Mouse (Mus musculus) mature B cell (primary cell): ENCODE measurements around the gene Ccr4.

Experiments used
- in situ Hi-C: fragments of 300-500 bp; cut with MboI; formaldehyde crosslinking; loops from 2 replicates; pipeline ENCODE4 v1.14.3; 2019

Gene Ccr4

DNA sequence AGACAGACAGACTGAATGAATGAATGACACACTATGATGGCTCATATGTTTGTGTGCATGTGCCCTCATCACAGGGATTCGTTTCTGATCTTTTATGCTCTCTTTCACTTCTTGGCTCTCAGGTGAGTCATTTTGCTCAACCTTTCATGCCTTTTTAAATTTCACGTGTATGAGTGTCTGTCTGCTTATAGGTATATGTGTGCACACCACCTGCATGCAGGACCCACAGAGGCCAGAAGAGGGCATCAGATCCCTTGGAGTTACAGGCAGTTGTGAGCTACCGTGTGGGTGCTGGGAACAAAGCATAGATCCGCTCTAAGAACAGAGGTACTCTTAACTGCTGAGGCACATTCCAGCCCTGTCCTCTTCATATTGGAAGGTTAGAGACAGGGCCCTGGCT lies 36.0 kb downstream of the Ccr4 start:
- in situ Hi-C loops, result no loop called here

DNA sequence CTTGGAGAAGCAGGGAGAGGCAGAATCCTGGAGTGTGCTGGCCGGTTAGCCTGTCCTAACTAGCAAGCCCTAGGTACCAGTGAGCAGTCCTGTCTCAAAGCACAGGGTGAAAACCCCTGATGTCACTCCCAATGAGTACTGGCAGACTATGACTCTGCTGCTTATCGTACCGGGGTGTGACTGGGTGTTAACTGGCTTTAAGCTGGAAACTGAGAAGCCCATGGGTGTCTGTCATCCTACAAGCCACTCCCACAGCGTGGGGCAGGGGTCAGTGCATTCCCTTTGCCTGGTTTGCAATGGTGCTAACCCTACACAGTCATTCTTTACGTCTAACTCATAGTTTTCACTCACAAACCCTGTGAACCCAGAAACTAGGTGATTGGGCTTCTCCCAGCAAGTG lies 36.5 kb downstream of the Ccr4 start:
- in situ Hi-C loops, result no loop called here

DNA sequence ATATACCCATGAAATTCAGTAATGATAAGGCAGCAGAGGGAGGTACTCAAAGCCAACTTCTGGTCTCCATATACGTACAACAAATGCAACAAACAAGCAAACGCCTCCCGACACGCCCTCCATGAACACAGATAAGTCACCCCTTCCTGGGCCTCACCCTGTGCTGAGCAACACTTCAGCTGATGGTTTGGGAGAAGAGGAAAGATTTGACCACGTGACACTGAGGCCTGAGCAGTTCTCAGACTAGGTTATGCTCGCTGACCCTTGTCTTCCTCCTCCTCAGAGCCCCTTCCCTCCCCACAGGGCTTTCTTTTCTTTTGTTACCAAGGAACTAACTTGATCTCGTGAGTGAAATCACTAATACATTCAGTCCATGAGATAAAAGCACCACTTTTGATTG lies 37.8 kb downstream of the Ccr4 start:
- in situ Hi-C loops, result no loop called here

DNA sequence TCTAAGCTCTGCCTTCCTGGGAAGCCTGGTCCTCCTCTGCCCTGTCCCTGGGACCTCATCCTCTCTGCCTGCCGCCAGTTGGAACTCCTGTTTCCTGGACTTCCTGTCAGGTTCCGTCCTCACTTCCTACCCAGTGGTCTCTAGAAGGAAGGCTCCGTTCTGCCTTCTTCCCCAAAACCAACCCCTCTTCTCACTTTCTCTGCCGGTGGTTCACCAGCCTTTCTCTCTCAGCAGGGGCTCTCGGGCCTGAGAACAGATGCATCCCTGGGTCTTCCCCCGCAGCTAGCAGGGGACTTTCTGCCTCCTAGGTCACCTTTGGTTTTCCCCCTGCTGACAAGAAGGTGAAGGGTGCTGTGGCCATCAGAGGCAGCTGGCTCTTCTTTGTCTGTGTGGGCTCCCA lies 39.3 kb downstream of the Ccr4 start:
- in situ Hi-C loops, result no loop called here

DNA sequence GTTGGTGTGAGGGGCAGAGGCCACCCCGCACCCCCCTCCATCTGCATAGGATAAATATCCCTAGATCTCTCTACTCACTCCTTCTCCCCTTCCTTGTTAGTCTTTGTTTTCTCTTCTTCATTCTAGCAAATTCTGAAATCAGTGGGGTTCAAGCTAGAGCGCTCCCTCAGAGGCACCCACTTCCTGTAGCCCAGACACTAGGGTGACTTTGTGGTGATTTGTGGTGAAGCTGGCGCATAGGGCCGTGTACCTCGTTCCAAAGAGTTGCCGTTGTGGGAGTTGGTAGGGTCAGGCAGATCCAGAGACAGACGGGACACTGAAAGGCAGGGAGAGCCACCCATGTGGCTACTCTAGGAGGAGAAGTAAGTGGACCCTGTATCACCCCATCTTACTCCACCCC lies 42.1 kb downstream of the Ccr4 start:
- in situ Hi-C loops, result no loop called here

DNA sequence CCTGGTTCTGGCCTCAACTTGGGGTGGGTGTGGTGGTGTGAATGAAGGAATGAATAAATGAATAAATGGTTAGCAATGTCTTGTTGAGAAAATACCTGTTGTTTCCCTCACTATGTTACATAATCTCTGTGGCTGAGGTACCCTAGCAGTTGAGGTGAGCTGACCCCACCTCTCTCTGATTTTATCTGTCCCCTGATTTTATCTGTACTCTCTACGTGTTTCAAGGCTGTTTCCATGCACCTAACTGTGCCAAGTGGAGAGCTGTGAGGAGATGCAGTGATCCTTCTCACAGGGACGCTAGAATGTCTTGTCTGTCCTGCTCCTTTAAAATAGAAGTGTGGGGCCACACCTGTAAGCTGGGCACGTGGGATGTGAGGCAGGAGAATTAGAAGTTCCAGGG lies 46.3 kb downstream of the Ccr4 start:
- in situ Hi-C loops, result no loop called here

DNA sequence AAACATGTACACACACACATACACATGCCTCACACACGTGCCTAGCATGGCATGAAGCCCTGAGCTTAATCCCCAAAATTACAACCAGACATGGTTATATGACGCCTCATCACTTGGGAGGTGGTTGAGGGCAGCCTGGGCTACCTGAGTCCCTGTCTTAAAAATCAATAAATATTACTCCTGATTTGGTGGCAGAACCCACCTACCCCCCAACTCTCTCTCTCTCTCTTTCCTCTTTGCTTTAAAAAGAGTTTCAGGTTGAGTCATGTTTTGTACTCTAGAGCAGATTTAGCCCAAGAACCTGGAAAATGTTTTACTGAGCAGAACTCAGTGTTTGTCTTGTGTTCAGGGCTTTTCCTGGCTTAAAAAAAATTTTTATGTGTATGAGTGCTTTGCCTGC lies 49.3 kb downstream of the Ccr4 start:
- in situ Hi-C loops, result no loop called here

DNA sequence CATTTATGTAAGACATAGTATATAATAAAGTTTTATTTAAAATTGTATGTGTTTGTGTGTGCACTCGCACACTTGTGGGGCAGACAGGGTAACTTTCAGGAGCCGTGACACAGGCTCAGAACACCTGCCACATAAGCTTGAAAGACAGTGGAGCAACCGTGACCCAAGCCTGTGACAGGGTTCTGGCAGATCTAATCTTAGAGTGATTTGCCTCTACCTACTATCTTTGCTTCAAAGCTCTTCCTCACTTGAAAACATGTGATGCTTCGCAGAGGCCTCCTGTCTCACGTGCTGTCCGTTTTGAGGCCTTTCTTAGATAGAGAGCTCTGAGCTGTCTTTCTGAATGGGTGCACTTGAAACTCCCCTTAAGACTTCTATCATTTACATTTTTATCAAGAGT lies 52.3 kb downstream of the Ccr4 start:
- in situ Hi-C loops, result no loop called here

DNA sequence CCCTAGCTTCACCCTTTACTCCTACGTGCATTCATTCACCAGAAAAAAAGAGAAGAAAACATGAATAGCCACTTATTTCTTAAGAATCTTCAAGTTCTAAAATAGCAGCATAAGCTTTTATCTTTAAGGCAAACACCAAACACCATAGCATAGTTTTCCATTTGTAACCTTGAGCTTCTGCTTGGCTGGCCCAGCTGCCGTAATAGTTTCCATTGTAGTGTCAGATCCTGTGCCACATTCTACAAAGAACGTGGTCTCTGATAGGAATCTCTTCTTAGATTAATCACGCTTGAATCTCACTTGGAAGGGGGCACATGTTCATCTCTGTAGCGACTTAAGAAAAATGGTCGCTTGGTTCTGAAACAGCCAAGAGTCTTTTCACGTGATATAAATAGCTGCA lies 53.1 kb downstream of the Ccr4 start:
- in situ Hi-C loops, result no loop called here

DNA sequence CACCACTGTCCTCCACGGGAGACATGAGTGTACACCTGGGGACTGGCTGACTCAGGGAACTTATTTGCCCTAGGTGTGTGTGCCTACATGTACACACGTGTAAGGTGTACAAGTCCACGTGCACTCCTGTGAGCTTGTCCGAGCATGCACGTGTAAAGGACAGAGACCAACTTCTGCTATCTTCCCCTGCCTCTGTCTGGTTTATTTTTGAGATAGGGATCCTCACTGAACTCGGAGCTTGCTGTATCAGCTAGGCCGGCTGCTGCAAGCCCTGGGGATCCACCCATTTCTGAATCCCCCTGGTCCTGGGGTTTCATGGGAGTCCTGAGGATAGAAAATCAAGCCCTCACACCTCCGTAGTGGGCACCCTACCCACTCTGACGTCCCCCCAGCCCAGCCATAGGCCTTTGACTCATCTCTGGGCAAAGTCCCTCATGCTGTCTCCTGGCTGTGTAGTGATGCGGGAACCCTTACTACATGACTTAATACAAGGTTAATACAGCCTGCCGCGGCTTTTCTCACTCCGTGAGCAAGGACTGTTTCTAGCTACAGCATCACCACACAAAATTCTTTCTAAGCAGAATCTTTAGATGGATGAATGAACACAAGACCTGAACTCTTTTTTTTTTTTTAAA lies 55.5 kb downstream of the Ccr4 start:
- in situ Hi-C loops, result no loop called here

DNA sequence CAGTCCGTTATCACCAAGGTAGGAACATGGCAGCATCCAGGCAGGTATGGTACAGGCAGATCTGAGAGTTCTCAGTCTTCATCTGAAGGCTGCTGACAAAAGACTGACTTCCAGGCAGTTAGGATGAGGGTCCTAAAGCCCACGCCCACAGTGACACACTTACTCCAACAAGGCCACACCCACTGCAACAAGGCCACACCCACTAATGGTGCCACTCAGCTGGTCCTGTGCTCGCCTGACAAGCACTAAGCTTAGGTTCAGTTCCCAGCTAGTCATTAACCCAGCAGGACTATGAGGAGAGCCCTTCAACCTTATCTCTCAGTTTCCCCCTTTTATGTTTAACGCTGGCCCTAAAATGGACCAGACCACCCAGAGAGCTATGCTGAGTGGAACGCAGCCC lies 56.0 kb downstream of the Ccr4 start:
- in situ Hi-C loops, result no loop called here

DNA sequence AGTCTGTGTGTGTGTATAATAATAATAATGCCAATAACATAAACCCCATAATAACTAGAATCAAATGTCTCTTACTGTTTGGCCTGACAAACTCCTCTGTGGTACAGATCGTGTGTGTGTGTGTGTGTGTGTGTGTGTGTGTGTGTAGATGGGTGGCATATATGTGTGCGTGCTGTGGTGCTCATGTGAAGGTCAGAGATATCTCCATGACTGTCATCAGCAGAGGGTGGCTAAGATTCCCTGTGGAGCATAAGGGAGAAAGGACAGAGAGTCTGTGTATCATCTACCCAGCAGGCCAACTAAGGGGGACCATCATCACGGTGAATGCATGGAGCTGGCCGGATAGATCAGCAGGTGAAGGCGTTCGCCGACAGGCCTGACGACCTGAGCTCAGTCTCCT lies 57.8 kb downstream of the Ccr4 start:
- in situ Hi-C loops, result no loop called here

DNA sequence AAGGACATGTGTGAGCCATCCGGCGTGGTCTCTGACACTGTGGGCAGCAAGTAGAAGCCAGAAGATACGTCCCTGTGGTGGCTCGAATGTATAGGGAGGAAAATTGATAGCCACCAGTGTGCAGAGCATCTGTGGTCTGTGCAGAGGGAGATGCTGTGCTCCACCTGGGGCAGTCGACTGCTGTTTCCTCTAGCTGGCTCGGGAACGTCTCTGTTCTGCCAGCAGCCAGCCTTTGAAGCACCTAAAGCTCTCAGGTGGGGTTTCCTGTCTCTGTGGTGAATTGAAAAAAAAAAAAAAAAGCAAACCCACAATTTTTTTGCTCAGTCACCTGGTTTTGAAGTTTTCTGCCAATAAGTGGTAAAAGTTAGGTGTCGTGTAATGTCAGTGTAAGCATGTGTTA lies 61.4 kb downstream of the Ccr4 start:
- in situ Hi-C loops, result no loop called here

DNA sequence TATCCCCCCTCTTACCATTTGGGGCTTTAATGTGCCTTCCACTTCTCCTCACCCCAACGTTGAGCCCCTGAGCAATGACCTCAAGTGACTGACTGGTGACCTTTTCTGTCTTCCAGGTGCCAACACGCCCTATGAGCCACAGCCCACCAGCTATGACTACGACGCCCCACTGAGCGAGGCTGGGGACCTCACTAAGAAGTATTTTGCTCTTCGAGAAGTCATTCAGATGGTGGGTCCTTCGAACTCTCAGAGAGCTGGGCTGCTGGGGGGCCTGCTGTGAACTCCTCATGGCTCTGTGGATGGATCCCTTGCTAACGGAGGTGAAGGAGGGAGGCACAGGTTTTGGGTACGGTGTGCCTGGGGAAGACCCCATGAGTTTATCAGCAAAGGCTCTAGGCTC lies 61.8 kb downstream of the Ccr4 start:
- in situ Hi-C loops, result no loop called here

DNA sequence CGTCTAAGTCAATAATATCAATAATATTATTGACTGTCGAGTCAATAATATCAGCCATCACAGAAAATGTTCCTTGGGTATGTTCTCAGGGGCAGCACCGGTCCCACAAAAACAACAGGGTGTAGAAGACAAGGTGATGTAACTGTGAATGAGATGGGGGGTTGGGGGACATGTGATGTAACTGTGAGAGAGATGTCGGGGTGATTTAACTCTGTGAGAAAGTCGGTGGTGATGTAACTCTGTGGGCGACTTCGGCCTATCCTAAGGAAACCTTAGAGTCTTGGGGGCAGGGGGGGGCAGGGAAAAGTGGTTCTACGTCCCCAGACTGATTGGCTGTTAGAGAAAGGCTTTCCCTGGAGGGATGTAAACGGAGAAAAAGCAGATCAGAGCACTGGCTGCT lies 62.5 kb downstream of the Ccr4 start:
- in situ Hi-C loops, result no loop called here

DNA sequence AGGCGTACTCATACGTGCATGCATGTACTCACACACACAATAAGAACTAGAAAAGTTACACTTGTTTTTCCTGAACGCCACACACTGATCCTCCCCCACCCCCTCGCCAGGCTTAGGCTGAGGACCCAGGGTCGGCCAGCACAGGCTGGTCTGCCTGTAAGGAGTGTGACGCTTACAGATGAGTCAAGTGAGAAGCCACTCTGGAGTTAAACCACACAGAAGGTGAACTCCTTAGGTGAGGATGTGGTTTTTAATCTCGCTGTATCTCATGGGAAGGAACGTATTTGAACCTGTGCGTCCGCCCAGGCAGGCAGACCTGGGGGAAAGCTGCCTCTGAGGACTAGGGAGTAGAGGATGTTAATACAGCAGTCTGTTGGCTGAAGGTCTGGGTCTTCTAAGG lies 64.2 kb downstream of the Ccr4 start:
- in situ Hi-C loops, result no loop called here
